Mouse (Mus musculus) thymus, postnatal 4 days (tissue): Measurements from ENCODE around the gene Id1.

ENCODE experiments used
- DNase-seq: peaks from one replicate; pipeline ENCODE4 v3.0.0; 2021

Id1 gene

DNA sequence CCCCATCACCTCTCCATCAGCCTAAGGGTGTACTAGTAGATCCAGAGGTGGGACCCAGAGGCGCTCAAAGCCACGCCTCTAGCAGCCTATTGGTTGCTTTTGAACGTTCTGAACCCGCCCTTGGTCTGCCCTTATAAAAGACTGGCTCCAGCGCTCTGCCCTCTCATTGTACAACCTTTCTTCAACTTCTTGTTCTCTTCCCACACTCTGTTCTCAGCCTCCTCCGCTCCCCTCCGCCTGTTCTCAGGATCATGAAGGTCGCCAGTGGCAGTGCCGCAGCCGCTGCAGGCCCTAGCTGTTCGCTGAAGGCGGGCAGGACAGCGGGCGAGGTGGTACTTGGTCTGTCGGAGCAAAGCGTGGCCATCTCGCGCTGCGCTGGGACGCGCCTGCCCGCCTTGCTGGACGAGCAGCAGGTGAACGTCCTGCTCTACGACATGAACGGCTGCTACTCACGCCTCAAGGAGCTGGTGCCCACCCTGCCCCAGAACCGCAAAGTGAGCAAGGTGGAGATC is at the start of gene Id1:
Id1 (plus strand) TSS at position 162 of the 512 bp plus-strand sequence.
- DNase-seq: peak; percentile 82

DNA sequence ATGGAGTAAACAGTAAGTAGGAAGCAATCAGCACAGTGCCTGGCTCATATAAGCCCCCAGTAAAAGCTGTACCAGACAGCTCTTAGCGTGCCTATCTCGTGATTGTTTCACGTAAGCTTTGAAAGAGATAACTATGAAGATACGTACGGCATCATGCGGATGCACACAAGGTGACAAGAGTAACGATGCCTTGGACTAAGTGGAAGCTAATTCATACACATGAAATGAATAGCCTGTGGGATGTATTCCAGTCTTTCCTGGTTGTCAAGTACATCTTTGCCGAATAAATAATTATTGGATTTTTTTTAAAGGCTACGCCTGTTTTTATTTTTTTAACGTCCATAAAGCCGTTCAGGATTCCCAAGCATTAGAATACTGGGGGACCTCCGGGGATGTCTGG is 49.7 kb upstream of the Id1 start:
- DNase-seq: no peak

DNA sequence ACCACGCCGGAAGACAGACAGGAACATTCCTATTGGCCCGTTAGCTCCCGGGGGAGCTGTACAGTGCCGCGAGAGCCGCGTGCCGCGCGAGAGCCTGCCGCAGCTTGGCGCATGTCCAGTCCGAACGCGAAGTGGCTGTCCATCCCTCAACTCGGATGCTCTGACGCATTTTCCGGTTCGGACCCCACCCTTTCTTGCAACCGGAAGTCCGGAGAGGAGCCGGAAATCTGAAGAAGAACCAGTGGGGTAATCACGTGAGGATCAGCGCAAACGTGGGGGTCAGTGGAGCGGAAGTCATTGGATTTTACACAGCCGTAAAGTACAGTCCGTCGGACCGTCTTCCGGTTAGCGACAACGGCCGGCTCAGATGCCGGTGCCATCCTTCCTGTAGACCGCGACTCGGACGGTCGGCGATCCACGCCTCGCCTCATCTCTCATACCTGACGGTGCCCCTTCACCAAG is 49.2 kb upstream of the Id1 start, which contains the start of gene Mcts2:
Mcts2 (plus strand) TSS at position 230 of the 462 bp plus-strand sequence.
- peak; percentile 46 for DNase-seq

DNA sequence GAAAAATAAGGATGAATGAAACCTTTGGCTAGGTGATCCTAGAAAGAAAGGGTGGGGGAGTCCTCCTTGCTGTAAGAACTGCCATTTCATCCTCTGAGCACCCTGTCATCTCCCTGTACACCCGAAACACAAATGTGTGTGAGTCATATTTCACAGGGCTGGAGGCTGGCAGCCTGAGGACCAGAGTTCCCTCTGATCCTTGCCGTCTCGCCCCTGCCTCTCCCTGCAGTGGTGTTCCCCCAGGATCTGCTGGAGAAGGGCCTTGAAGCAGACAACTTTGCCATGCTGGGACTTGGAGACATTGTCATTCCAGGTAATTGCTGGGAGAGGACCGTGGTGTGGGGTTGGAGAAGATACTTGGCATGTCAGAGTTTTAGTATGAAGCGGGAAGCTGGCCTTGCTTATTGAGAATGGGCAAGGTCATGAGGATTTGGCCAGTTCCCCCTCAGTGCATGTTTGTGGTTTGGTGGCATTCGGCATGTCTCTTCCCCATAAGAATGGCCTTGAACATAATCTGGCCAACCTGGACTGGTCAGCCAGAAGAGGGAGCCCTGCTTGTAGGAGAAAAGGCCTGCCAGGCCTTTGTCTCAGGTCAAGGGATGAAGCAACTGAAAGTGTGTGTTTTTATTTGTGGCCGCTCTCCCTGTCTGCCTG is 44.4 kb upstream of the Id1 start:
- DNase-seq: no peak

DNA sequence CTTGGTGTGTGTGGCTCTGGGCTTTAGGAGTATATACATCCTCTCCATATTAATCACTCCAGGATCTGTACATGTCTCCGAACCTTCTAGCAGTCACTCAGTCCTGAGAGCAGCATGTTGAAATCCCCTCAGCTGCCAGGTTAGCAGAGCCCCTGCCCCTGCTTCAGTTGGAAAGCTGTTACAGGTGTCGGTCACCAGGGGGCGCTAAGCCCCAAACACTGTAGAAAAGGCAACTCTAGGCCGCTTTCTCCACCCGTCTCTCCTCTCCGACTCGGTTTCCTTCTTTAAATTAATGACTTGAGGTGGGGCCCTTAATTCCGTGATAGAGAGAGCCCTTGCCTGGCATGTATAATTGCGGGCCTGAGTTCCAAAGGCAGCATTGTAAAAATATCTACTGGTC is 42.8 kb upstream of the Id1 start:
- peak; percentile 82 for DNase-seq

DNA sequence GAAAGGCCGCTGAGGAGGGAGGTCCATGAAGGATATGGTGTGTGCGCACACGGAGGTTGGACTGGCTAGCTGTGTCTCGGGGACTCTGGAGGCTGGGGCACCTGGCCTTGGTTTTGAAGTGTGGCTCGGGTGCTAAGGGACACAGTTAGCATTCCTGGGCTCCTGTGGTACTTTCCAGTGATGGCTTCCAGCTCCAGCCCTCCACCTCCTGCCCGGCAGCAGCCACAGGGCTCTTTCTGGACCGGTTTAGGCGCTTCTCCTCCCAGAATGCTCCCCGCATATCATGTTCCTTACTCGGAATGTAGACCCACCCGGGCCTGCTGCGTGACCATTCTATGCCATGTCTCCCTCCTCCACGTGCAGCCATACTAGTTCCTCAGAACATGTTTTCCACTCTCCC is 42.3 kb upstream of the Id1 start:
- no peak for DNase-seq

DNA sequence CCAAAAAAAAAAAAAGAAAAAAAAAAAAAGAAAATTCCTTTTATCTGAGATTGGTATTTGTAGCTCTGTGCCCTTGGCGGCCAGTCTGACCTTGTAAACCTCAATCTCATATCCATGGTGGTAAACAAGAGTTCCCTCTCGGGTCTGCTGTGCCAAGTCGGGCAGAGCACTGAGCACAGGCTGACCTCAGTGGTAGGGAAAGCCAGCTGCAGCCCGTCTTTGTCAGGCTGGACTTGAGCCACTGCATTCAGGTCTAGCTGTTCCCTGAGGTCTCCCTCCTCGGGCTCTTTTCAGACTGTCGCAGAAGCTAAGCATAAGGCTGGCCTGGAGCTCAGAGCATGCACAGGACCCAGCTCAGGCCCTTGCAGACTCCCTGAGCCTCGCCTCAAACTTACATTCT is 41.3 kb upstream of the Id1 start:
- DNase-seq: no peak

DNA sequence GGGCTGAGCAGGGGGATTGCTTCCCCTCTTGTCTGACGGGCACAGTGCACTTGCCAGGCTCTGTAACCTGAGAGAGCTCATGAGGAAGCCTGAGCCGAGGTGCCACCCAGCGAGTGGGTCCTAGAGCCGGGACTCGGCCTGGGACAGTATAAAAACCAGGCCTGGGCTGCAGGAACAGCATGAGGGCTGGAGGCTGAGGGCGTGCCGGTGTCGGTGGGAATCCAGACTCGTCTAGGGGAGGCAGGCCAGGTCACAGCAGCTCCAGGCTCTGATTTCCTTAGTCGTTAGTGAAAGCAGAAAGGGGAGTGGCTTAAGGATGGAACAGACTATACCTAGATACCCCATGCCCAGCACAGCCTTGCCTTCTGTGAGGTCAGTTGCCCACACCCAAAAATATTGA is 40.0 kb upstream of the Id1 start:
- DNase-seq: no peak

DNA sequence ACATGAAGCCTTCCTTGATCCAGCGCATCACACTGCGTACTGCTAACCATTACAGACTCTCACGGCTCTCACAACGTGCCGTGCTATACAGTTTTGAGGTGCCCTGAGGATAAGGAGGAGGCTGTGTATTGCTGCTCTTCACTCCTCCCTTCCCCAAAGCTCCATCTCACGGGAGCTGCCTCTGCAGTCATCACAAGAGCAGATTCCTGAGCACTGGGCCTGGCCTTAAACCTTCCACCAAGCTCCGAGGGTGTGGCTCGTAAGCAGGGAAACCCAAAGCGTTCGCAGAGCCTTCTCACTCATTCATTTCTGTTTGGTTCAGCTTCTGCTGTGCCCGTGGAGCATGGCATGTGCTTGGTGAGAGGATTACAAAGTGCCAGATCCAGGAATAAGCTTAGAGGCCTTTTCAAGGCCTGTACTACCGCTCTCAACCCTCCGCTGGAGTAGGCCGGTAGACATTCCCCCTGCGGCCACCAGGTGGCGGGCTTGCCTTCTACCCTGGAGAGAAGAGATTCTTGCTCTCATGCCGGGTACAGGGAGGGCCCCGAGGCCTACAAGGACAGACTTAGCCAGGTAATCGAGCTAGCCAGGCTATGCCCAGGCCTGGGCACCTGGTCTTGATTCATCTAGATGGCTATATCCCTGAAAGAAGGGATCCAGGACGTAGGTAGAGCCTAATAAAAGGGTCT is 39.4 kb upstream of the Id1 start:
- DNase-seq: peak; percentile 95

DNA sequence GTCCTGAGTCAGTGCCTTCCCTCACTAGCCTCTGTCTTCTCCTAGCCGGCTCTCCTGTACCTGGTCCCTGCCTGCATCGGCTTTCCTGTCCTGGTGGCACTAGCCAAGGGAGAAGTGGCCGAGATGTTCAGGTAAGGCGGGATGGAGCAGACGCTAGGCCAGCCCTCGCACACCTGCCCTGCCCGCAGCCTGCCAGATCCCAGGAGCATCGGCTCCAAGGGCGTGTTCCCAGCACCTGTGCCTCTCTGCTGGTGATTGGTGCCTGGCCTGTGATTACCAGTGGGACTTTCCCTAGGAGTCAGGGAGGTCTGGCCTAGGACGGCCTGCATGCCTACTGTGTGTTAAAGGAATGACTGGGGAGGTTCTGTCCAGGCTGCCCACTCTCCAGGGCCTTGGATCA is 35.9 kb upstream of the Id1 start:
- no peak for DNase-seq

DNA sequence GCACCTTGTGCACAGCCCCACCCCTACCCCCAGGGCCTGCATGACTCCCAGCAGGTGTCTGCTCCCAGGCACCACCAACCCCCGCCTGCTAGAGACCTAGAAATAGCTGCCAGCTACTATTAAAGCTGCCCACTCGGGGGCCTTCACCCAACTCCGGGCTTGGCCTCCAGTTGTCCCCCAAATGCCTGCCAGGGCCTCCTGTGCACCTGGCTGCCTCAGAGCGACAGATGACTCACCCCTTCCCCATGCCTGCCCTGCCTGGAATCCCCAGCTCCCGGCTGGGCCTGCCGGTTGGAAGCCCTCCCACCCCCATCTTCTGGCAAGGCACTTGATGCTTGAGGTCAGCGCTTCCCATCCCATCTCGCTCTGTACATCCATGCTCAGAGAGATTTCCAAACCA is 35.3 kb upstream of the Id1 start:
- DNase-seq: no peak

DNA sequence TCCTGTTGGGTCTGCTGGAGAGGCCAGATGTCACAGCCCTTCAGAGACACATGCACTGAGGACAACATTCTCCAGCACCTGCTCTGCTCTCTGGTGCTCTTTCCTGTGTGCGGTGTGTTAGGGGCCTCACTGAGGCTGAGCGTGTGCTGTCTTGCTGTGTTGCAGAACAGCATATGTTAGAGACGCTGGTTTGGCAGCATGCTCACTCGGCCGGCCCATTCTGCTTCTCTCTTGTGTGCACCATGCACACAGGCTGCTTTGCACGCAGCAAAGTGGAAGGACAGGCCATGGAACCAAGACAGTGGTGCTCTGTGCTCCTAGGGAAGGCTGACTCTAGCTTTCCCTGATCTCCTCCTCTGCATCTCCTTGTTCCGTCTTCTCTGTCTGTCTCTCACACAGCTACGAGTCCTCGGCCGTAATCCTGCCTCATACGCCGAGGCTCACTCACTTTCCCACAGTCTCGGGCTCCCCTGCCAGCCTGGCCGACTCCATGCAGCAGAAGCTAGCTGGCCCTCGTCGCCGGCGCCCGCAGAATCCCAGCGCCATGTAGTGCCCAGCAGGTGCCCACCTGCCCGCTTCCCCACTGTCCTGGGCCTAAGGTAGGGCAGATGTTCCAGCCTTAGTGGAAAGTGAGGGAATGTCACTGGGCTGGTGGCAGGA is 32.3 kb upstream of the Id1 start:
- no peak for DNase-seq

DNA sequence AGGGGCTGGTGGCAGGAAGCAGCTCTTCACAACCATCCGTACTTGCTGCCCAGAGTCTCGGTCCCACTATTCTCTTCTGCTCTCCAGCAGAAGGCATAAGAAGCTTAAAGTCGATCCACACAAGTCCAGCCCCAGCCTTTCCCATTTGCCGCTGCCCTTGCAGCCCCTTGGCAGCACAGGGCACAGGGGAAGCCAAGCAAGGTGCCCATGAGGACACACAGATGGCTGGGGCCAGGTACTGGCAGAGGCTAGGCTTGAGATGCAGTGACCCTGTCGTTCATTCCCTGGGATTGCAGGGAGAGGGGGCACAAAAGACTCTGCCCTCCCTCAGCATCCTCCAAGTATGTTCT is 31.8 kb upstream of the Id1 start:
- DNase-seq: no peak

DNA sequence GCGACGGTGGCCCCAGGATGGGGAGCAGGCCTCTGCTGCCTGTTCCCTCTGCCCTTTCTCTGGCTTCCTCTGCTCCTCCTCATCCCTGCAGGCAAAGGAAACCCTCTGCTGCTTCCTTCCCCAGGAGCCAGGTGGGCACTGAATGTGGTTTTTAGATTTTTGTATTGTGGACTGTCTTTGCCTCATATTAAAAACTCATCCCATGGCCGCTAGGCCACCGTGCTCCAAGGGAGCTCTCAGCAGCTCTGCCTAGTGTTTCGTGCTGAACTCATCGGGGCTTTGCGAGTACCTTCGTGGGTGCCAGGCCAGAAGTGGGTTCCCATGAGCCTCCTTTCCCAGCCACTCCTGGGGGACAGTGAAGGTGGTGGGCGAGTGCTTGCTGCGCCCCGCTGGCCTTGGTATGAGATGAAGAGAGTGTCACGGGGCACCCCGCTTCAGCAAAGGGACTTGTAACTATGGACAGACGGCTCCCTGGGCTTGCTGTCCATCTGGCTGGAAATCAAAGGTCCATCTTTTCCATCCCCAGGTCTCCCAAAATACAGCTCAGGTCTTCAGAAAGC is 31.2 kb upstream of the Id1 start:
- DNase-seq: no peak

DNA sequence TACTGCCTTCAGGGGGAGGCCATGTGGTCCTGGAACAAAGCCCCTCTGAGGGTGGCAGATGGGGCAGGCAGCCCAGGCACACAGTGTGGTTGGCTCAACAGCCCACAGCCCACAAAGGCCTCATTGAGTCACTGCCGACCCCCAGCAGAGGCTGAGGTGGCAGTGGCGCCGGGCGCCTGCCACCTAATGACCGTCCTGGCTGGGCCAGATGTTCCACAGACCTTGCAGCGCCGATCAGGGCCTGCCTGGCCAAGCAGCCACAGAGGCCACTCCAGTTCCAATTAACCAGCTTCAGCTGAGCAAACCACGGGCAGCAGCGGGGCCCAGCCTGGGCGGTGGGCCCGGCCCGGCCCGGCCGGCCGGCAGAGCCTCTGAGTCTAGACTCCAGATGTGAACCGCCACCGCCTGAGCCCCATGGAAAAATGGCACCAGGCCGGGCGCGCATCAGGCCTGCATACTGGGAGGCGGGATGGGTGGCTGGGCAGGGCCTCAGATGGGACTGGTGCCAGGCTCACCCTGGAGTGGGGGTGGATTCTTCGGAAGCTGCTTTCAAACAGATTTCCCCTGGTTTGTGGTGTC is 30.0 kb upstream of the Id1 start:
- no peak for DNase-seq

DNA sequence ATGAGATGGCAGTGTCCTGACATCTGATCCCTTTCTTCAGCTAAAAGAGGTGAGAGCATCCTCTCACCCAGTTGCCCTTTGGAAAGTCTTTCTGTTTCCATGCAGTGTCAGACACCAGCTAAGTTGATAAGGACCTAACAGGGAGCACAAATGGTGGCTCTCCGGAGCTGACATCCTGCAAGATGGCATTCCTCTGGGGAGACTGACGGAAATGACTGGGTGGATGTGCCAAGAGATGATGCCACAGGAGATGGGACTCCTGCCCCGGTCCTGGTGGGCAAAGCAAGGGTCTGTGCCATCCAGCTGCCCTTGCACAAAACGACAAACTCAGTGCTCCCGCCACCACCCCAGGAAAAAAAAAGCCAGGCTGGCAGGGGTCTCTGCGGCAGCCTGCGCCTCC is 28.9 kb upstream of the Id1 start:
- no peak for DNase-seq

DNA sequence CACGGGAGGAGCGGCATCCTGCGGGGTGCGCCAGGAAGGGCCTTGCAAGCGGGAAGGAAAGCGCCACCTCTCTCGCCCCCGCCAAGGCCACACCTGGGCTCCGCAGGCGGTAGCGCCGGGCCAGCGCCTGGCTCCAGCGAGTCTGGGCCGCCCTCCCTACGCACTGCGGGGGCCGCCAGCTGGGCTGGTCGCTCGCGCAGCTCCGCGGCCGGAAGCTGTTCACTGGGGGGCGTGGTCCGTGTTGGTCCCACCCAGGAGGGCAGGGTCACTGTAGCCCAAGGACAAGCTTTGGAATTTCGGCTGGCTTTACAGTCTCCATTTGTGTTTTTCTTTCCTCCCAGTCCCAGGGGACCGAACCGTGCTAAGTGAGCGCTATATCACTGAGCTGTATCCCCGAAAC is 28.4 kb upstream of the Id1 start:
- DNase-seq: peak; percentile 37

DNA sequence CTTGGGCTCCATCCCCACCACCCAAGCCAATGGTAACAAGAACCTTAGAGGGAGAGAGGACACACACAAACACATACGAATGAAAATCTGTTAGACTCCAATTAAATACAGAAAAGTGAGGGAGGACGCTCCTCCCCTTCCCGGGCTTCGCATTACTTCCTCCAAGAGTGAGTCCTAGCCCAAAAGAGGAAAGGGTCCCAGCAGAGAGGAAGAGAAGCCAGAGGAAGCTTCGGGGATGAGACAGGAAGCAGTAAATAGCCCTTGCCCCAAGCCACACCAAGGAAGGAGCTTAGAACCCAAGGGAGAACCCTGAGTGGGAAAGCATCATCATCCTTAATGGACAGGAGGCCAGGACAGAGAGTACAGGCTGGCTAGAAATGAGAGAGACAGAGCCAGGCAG is 27.0 kb upstream of the Id1 start:
- no peak for DNase-seq

DNA sequence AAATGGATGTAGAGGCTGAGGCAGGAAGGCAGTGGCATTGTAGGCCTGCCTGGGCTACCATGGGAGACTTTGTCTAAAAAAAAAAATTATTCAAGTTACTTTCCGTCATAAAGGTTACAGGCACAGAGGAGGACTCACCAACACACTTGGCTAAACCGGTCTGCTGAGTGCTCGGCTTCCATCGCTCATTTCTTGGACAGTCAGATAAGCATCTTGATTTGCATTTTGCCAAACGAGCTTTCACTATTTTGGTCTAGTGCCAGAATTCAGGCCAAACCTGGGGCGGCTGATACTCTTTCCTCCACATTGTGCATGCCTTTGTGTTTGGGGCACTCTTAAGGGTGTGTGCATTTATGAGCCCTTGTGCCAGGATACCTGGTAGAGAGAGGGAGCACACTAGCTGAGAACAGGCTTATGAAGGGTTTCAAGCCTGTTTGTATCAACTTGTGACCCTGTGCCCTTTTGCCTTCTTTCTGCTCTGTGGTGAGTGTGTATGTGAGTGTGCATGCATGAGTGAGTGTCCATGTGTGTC is 19.7 kb upstream of the Id1 start:
- no peak for DNase-seq

DNA sequence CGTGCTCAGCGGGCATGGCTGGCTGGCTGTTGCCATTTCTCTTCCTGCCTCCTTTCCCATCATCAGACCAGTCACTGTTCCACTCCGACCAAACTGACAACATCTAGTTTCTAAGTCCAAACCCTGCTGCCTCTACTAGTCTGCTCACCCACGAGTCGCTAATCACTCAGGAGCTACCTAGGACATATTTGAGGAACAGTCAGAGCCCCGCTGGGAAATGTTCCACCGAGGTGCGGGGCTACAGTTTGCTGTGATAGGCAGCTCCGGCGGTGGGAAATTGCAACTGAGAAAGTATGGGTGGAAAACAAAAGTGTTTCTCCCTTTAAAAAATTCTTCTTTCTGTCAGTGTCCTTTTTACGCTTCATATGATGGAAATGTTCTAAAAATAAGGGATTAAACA is 18.4 kb upstream of the Id1 start:
- no peak for DNase-seq

DNA sequence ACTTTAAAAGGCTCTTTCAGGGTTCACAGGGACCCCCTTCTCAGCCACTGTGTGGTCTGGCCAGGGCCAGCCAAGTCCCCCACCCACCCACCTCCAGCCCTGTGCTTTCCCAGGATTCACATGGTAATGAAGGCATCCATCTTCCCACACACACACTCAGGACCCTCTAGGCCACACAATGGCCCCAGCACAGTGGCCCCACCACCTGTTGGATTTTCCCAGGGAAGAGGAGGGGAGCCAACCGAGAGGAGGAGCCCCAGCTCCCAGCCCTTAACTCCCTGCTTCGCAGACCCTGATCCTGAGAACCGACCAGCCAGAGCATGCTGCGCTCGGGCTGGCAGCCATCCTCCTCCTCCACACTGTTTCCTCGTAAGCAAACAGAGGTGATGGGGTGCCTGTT is 18.0 kb upstream of the Id1 start:
- no peak for DNase-seq

DNA sequence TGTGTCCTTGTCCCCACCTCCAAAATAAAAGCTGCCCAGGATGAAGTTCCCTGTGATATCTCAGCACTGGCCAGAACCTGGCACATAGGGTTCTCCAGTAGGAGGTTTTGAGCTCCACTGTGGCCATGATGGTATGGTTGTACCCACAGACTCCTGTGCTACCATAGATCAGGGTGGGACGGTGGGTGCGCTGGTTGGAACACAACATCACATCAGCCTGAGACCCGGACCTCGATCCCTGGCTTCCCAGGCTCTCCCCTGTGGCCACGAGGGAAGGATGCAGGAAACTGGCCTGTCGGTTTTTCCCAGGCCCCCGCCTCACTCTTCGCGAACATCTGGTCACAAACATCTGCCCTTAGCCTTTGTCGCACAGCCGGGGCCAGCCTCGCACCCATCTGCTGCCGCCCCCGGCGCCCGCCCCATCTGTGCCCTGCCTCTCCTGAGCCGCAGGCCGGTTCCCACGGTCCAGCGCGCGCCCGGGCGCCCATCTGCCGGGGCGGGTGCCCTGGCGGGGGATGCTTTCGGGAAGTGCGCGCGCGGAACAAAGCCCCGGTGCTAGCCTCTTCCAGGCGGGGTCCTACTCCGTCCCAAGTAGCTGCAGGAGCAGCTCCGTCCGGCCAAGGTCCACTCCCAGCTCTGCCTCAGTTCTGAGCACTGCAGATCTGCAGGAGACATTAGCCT is 12.3 kb upstream of the Id1 start:
- peak; percentile 58 for DNase-seq

DNA sequence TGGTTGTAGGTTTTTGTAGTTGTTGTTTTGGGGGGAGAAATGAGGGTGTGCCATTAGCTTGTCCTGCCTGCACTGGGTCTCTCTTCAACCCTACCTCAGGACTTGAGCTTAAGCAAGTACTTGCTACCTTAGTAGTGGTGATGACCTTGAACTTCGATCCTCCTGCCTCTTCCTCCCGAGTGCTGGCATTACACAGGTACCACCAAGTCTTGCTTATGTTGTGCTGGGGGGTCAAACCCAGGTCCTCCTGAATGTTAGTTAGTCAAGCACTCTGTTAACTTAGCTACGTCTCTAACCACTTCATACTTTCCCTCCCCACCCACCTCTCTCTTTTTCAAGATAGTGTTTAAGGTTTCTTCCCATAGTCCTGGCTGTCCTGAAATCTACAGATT is 11.7 kb upstream of the Id1 start:
- DNase-seq: no peak
